Mouse (Mus musculus) limb, embryonic 13.5 days (tissue): Measurements from ENCODE around the gene Etv6. TPM values are rescaled to one million over a fixed set of nuclear protein-coding genes. Genes with fewer than 3 reads are reported as not detected.

ENCODE experiments used
- ATAC-seq: fragments of 200-750 bp; cut with Nextera tagmentation; 2 replicates; pipeline ENCODE4 v1.8.0; 2017; ENCODE audit warnings: low read depth, moderate number of reproducible peaks, moderate TSS enrichment; ENCODE audit not compliant: low FRiP score
- H3K27ac ChIP-seq: fragments of 300-500 bp; sonication (generic); 2 replicates; pipeline ENCODE4 v1.5.1; 2015; ENCODE audit warnings: inconsistent platforms, mild to moderate bottlenecking, moderate library complexity
- H3K27me3 ChIP-seq: fragments of 300-500 bp; sonication (generic); 2 replicates; pipeline ENCODE4 v1.6.1; 2015; ENCODE audit warnings: mild to moderate bottlenecking, inconsistent platforms
- H3K36me3 ChIP-seq: fragments of 300-500 bp; sonication (generic); 2 replicates; pipeline ENCODE4 v1.6.1; 2015; ENCODE audit warnings: inconsistent platforms, mild to moderate bottlenecking, moderate library complexity
- H3K4me1 ChIP-seq: fragments of 300-500 bp; sonication (generic); 2 replicates; pipeline ENCODE4 v1.6.1; 2015; ENCODE audit warnings: inconsistent platforms
- H3K4me2 ChIP-seq: fragments of 300-500 bp; sonication (generic); replicated peaks from 2 replicates; pipeline ENCODE4 v1.6.1; 2015; ENCODE audit warnings: inconsistent platforms, mild to moderate bottlenecking, moderate library complexity
- H3K4me3 ChIP-seq: fragments of 300-500 bp; sonication (generic); 2 replicates; pipeline ENCODE4 v1.5.1; 2015; ENCODE audit warnings: moderate library complexity, mild to moderate bottlenecking, inconsistent platforms
- H3K9ac ChIP-seq: fragments of 300-500 bp; sonication (generic); 2 replicates; pipeline ENCODE4 v1.6.1; 2015; ENCODE audit warnings: mild to moderate bottlenecking, inconsistent platforms
- H3K9me3 ChIP-seq: fragments of 300-500 bp; sonication (generic); 2 replicates; pipeline ENCODE4 v1.6.1; 2016; ENCODE audit warnings: inconsistent platforms
- WGBS: fragments of 180-500 bp; shearing (Covaris S2); methylation state at CpG from one replicate; pipeline ENCODE4 v1.1.7; 2015; 5-methylcytosine and 5-hydroxymethylcytosine counted together
- polyA plus RNA-seq: library from polyadenylated mRNA; unstranded; fragments of >200 nt; fragmentation: Nextera tagmentation; extraction: Ambion mirVana; gene quantifications from 2 replicates; pipeline ENCODE4 v1.2.1, GENCODE M21; 2015

The Etv6 gene
- polyA plus RNA-seq, 1 experiment from 2014 or later: 15.4 TPM

DNA sequence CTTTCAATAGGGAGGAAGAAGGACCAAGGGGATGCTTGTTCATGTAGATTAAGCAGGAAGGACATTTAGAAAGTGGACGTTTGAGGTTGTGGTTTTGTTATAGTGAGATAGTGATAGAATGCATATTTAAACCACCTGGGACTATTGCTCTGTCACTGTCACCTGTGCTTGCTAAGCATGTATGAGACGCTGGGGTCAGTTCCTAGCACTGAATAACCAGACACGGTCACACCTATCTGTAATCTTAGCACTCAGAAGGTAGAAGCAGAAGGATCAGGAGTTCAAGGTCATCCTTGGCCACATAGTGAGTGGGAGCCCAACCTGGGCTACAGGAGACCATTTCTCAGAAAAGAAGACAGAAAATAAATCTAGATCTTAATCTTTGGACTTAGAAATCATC is 100.8 kb downstream of the Etv6 start:
- Histone ChIP-seq H3K9ac (no peak overlapping the region), H3K27ac (no peak overlapping the region), H3K4me1 (peaks cover 24% of the 10 kb centered on the region), H3K4me2 (no peak overlapping the region), H3K4me3 (no peak overlapping the region), H3K27me3 (no peaks in the 10 kb centered on the region), H3K9me3 (no peaks in the 10 kb centered on the region), H3K36me3 (peaks cover 14% of the 10 kb centered on the region; the same call in 1 of the 2 replicates)
- no peak for ATAC-seq
- 85% methylated on average over 3 of the region's 3 CpGs for WGBS

DNA sequence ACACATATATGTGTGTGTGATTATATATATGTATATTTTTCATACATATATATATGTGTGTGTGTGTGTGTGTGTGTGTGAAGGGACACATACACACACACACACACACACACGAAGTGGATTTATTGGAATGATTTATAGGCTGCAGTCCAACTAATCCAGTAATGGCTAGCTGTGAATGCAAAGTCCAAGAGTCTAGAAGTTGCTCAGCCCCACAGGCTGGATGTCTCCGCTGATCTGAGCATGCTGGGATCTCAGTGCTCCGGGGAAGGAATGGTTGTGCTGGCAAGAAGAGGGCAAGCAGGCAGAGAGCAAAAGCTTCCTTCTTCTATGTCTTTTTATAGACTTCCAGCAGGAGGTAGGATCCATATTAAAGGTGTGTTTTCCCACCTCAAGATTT is 103.9 kb downstream of the Etv6 start:
- Histone ChIP-seq H3K4me3 (no peak overlapping the region), H3K27me3 (no peaks in the 10 kb centered on the region), H3K4me2 (no peak overlapping the region), H3K4me1 (peaks cover 51% of the 10 kb centered on the region), H3K36me3 (0 out of 2 replicates have a peak, but pooled peaks cover 11% of the 10 kb centered on the region), H3K9ac (no peak overlapping the region), H3K9me3 (no peaks in the 10 kb centered on the region), H3K27ac (no peak overlapping the region)
- 73% methylated on average over 3 of the region's 3 CpGs for WGBS
- ATAC-seq: no peak

DNA sequence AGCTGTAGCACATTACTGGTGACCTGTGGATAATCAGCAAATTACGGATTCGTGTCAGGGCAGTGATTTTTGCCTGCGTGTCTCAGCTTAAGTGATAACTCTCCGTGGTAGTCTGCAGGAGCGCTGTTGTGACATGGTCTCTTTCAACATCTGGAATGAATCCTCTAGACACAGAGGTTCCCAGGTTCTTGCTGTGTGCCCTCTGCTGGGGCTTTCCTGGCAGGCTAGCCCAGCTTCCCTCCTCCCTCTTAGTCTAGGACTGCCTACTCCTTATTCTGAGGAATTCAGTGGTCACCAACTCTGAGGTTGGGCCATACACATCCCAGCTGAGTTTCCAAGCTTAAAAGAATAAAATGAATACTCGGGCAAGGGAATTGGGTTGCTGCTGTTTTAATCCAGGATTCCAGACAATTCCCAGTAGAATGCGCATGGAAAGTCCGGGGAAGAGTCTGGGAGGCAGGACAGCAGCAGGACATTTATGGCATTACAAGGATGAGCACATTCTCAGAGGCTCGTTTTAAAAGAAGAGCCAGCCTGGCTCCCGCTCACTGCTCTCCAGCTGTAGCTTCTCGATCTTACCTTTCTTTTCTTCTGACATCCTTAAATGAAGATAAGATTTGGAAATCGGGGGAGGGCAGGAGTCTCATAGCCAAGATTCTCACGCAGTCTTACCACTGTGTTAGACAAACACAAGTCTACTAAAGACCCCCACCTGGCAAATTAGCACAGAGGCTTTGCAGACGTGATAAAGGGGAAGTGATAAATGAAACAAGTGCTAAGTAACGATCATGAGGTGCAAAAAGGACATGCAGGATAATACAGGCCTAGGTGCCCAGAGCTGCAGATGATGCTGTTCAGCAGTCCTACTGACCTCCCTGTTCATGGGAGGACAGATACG is 105.5 kb downstream of the Etv6 start:
- no peak overlapping the region for H3K4me2 ChIP-seq
- no peaks in the 10 kb centered on the region for H3K27me3 ChIP-seq
- ATAC-seq: no peak
- 60% methylated on average over 16 of the region's 16 CpGs for WGBS
- no peak overlapping the region for H3K27ac ChIP-seq
- no peaks in the 10 kb centered on the region for H3K9me3 ChIP-seq
- H3K36me3 ChIP-seq: 0 out of 2 replicates have a peak, but pooled peaks cover 11% of the 10 kb centered on the region
- no peak overlapping the region for H3K9ac ChIP-seq
- no peak overlapping the region for H3K4me3 ChIP-seq
- peaks cover 54% of the 10 kb centered on the region for H3K4me1 ChIP-seq

DNA sequence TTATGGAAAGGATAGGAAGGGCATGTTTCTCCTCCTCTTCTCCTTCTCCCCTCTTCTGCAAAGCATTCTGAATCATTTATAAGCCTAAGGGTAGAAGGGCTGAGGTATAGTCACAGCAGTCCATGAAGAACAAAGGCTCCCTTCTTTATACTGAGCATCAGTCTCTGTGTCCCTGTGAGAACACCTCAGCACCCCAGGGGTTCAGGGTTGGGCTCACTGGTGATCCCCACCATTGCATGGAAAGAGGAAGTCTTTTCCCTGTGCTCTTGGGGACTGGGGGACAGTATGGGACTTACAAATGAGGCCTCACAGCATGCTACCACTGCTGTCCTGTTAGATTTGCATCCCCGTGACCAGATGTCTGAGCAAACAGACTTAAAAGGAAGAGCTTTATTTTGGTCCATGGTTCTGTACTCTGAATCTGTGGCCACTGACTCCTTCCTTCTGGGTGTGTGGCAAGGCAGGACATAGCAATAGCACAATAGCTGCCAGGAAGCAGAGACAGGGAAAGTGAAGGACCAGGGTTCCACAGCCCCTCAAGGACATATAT is 106.2 kb downstream of the Etv6 start:
- 83% methylated on average over 1 of the region's 1 CpGs for WGBS

DNA sequence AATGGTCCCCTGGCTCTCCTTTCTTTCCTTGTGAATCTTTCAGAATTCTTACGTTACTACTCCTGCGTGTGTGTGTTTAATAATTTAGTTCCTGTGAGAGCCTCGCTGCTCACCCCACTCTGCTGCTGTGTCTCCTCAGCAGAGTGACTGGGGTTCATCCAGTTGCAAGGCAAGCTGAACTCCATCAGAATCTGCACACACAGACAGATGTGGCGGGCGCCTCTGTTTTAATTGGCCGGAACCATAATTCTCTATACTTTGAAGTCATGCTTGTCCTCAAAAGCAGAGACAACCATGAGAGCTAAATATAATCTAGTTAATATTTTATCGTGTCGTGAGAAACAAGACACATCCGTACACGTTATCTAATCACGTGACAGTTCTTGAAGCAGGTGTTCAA is 107.2 kb downstream of the Etv6 start:
- peaks cover 60% of the 10 kb centered on the region for H3K4me1 ChIP-seq
- 85% methylated on average over 11 of the region's 11 CpGs for WGBS
- H3K27me3 ChIP-seq: no peaks in the 10 kb centered on the region
- no peak overlapping the region for H3K4me3 ChIP-seq
- no peak for ATAC-seq
- no peaks in the 10 kb centered on the region for H3K9me3 ChIP-seq
- H3K4me2 ChIP-seq: no peak overlapping the region
- no peak overlapping the region for H3K9ac ChIP-seq
- 0 out of 2 replicates have a peak, but pooled peaks cover 6% of the 10 kb centered on the region for H3K36me3 ChIP-seq
- no peak overlapping the region for H3K27ac ChIP-seq

More for the DNA sequence above, 106.2 kb downstream of the Etv6 start:
- no peaks in the 10 kb centered on the region for H3K27me3 ChIP-seq
- H3K36me3 ChIP-seq: 0 out of 2 replicates have a peak, but pooled peaks cover 11% of the 10 kb centered on the region
- H3K4me2 ChIP-seq: no peak overlapping the region
- ATAC-seq: no peak
- no peaks in the 10 kb centered on the region for H3K9me3 ChIP-seq
- no peak overlapping the region for H3K9ac ChIP-seq
- H3K4me1 ChIP-seq: peaks cover 54% of the 10 kb centered on the region
- no peak overlapping the region for H3K4me3 ChIP-seq
- no peak overlapping the region for H3K27ac ChIP-seq

DNA sequence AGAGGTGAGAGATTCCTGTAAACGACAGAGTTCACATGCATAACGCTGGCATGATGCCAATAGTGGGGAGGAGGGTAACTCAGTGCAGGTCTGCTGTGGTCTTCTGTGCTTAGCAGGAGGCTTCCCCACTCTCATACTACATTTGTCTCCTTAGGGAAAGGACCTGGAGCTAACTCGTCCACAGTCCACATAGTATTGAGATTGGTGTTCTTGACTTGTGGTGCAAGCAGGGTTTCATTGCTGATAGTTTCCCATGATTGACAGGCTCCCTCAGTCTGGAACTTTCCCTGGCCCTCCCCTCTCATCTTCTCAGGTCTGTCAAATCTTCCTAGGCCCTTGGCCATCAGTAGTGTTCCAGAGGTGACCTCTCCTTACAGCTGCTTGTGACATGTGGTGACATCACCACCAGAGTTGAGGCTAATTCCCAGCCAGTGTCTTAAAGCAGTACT is 108.2 kb downstream of the Etv6 start:
- 21% methylated on average over 3 of the region's 3 CpGs for WGBS
- Histone ChIP-seq H3K4me2 (no peak overlapping the region), H3K27ac (peak overlapping the region; percentile 39), H3K4me1 (peaks cover 63% of the 10 kb centered on the region), H3K4me3 (no peak overlapping the region), H3K9ac (no peak overlapping the region), H3K36me3 (no peaks in the 10 kb centered on the region), H3K27me3 (no peaks in the 10 kb centered on the region), H3K9me3 (no peaks in the 10 kb centered on the region)
- peak; percentile 49 for ATAC-seq

DNA sequence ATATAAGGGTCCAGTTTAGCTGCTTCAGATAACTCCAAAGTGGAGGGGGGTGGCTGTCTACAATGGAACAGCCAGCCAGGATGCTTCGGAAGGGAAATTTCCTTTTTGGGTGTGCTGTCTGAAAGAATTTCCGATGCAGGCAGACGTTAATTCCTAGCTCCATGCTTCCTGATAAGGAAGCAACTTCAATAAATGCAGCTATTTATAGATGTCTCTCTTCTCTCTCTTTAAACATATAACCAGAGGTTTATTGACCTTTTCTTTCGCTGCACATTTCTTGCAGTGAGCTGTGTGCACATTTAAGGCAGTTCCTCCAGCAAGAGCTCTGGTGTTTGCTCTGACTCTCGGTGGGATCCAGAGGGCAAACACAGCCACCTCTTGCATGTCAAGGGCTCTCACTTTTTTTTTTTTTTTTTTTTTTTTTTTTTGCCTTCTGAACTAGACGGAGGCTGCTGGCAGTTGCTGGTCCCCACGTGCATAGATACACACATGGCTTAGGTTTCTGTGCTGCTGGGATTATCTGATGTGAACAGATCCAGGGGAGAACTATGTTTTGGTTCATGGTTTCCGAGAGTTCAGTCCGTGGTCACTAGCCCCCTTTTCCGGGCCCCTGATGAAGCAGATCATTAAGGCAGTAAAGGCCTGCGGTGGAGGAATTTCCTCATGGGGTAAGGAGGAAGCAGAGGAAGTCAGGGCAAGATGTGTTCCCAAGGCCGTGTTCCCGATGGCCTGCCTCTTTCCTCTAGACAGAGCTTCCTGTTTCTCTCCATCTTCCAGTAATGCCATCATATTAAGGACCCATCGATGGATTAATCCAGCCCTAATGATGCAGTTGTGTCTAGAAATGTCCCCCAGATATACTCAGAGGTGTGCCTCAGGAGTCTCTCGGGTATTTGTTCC is 109.0 kb downstream of the Etv6 start:
- Histone ChIP-seq H3K36me3 (no peaks in the 10 kb centered on the region), H3K9me3 (no peaks in the 10 kb centered on the region), H3K4me3 (no peak overlapping the region), H3K4me1 (peaks cover 60% of the 10 kb centered on the region), H3K4me2 (no peak overlapping the region), H3K27ac (peak overlapping the region; percentile 39; the same call in 1 of the 2 replicates), H3K27me3 (no peaks in the 10 kb centered on the region), H3K9ac (no peak overlapping the region)
- peak; percentile 6; the same call in 1 of the 2 replicates for ATAC-seq
- 57% methylated on average over 15 of the region's 15 CpGs for WGBS

DNA sequence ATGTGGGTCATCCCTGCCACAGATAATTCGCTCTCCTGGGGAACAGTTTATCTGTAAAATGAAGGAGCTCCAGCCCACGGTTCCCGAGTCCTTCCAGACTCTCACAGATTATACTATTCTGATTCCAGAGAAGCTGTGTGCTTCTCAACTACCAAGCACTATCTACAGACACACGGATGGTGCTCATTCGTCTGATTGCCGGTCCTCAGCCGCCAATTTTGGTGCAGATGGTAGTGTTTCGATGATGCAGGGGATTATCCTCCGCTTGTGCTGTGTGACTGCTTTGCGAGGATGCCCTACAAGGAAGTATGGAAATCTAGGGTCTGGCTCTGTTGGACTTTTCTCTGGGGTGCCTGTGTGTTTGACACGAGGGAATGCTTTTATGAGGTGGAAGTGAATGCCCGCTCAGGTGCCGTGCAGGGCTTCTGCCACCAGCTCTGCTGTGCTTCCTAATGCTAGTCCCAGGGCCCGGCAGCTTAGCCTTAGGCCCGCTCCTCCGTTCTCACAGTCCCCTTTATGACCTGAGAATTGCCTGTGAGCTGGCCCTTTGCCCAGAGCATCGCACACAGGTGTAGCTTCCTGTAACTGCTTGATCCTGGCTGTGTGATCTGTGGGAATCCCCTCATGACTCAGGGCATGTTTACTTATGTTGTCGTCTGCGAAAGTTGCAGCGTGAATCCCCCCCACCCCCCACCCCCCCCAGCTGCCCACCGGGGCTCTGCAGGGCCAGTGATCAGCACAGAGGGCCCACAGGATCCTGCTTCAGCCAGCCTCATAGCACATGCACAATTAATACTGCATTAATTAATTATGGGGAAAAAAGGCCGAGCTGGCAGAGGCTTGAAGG is 112.3 kb downstream of the Etv6 start:
- H3K9me3 ChIP-seq: no peaks in the 10 kb centered on the region
- no peak overlapping the region for H3K9ac ChIP-seq
- H3K4me2 ChIP-seq: no peak overlapping the region
- H3K4me1 ChIP-seq: peaks cover 62% of the 10 kb centered on the region
- no peaks in the 10 kb centered on the region for H3K27me3 ChIP-seq
- no peaks in the 10 kb centered on the region for H3K36me3 ChIP-seq
- H3K4me3 ChIP-seq: no peak overlapping the region
- no peak for ATAC-seq
- WGBS: 34% methylated on average over 22 of the region's 22 CpGs
- H3K27ac ChIP-seq: no peak overlapping the region

DNA sequence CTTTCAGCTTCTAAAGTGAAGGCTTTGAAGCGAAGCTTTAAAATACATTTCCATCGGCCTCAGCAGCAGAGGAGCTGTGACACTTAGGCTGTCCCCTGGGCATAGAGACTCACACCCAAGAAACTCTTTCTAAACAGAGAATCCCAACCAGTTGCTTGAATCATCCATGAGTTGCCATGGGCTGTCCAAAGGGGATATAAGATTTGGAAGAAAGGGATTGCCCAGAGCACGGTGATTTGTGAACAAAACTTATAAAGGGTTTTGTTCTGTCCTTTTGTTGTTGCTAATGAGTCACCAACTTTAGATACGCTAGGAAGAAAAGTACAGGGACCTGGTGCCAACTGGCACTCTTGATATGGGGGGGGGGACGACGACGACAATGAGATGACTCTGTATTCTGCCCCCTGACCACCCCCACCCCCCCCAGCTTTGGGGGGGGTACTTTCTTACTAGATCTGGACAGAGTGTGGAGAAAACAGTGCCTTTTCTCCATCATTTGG is 113.0 kb downstream of the Etv6 start:
- H3K4me2 ChIP-seq: no peak overlapping the region
- no peak overlapping the region for H3K9ac ChIP-seq
- no peak overlapping the region for H3K4me3 ChIP-seq
- 76% methylated on average over 7 of the region's 7 CpGs for WGBS
- no peaks in the 10 kb centered on the region for H3K27me3 ChIP-seq
- peaks cover 56% of the 10 kb centered on the region for H3K4me1 ChIP-seq
- no peaks in the 10 kb centered on the region for H3K36me3 ChIP-seq
- ATAC-seq: no peak
- no peak overlapping the region for H3K27ac ChIP-seq
- no peaks in the 10 kb centered on the region for H3K9me3 ChIP-seq

DNA sequence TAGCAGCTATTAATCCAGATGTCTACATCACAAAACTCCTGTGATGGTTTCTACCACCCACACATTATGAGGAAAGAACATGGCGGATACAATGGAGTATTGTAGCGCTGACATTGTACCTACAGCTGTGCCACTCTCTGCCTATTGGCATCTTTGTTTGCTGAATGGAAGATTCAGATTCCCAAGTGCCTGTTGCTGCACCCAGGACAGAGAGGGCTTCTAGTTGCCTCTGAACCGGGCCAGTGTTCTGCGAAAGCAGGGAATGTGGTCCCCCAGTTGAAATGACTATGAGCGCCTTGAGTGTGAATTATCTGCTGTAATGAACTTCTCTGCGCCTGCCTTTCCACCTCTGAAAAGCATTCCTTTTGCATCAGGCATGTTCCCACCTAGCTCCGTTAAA is 114.1 kb downstream of the Etv6 start:
- ATAC-seq: no peak
- Histone ChIP-seq H3K36me3 (no peaks in the 10 kb centered on the region), H3K27me3 (no peaks in the 10 kb centered on the region), H3K27ac (no peak overlapping the region), H3K9me3 (no peaks in the 10 kb centered on the region), H3K4me1 (peaks cover 51% of the 10 kb centered on the region), H3K4me3 (no peak overlapping the region), H3K9ac (no peak overlapping the region), H3K4me2 (no peak overlapping the region)
- WGBS: 90% methylated on average over 7 of the region's 7 CpGs

DNA sequence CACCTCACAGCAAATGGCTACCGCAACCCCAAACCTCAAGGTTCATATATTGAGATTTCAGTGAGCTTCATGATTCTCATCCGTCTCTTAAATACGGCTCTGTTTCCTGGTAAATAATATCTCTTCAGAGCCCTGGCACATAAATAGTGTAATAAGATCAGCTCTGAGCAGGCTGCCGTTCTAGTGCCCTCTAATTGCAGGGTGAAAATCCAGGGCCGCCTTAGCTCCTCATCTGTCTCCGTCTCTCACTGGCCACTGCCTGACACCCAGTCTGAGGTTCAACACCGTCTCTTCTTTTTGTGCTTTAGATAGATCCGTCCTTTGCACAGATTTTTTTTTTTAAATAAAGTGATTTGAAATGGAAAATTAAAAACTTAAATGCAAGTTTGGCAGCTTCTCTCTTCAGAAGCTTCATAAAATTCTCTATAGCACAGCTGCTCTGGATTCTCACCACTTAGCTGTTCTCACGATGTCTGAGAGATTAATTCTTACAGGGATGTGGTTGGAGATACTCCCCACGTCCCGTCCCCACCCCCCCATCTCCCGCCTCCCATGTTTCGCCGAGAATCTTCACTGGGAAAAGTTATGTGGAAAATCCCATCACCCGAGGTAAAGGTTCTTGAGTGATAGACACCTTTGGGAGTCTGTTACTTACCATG is 115.7 kb downstream of the Etv6 start:
- WGBS: 49% methylated on average over 15 of the region's 15 CpGs
- Histone ChIP-seq H3K36me3 (no peaks in the 10 kb centered on the region), H3K4me2 (no peak overlapping the region), H3K27ac (no peak overlapping the region), H3K4me3 (no peak overlapping the region), H3K27me3 (no peaks in the 10 kb centered on the region), H3K9me3 (no peaks in the 10 kb centered on the region), H3K4me1 (peaks cover 59% of the 10 kb centered on the region), H3K9ac (no peak overlapping the region)
- ATAC-seq: no peak
